Mouse (Mus musculus) Muller cell, postnatal 12 days (primary cell): ENCODE measurements at regions not wholly inside any gene's neighbourhood (a gene's known extent, or its start where the extent isn't known, plus 50 kb on each side); places are given as distances from the start of the nearest gene placed in this dataset.

Experiments
- DNase-seq: peaks from one replicate; pipeline ENCODE4 v3.0.0-alpha.2; 2015; ENCODE audit errors: inconsistent ontology term

- DNase-seq = no peak
These were observed 322.2 kb upstream of the Tbx3 start for GRCm38 (mm10) chr5:119348303-119348702.

GRCm38 (mm10) chr5:119349395-119349794, 321.1 kb upstream of the Tbx3 start:
- DNase-seq = no peak

- DNase-seq = no peak
These were observed 320.0 kb upstream of the Tbx3 start for GRCm38 (mm10) chr5:119350325-119350915.

GRCm38 (mm10) chr5:119355471-119355870, 315.0 kb upstream of the Tbx3 start:
- DNase-seq = no peak

GRCm38 (mm10) chr5:119356051-119356450, 314.4 kb upstream of the Tbx3 start:
- no peak for DNase-seq

GRCm38 (mm10) chr5:119359709-119360108, 310.8 kb upstream of the Tbx3 start:
- no peak for DNase-seq

GRCm38 (mm10) chr5:119360351-119360750, 310.1 kb upstream of the Tbx3 start:
- no peak for DNase-seq

- DNase-seq = no peak
These were observed 308.9 kb upstream of the Tbx3 start for GRCm38 (mm10) chr5:119361406-119362044.

- no peak for DNase-seq
These were observed 308.0 kb upstream of the Tbx3 start for GRCm38 (mm10) chr5:119362452-119362851.

GRCm38 (mm10) chr5:119364250-119364649, 306.2 kb upstream of the Tbx3 start:
- no peak for DNase-seq

- DNase-seq = no peak
These were observed 305.3 kb upstream of the Tbx3 start for GRCm38 (mm10) chr5:119365157-119365556.

GRCm38 (mm10) chr5:119366296-119366695, 304.2 kb upstream of the Tbx3 start:
- no peak for DNase-seq

GRCm38 (mm10) chr5:119370481-119370880, 300.0 kb upstream of the Tbx3 start:
- DNase-seq = no peak

- DNase-seq = peak; percentile 9
These were observed 299.5 kb upstream of the Tbx3 start for GRCm38 (mm10) chr5:119370931-119371330.

- no peak for DNase-seq
These were observed 296.4 kb upstream of the Tbx3 start for GRCm38 (mm10) chr5:119373774-119374700.

GRCm38 (mm10) chr5:119374861-119375260, 295.6 kb upstream of the Tbx3 start:
- DNase-seq = no peak

GRCm38 (mm10) chr5:119378261-119378660, 292.2 kb upstream of the Tbx3 start:
- DNase-seq = no peak

- DNase-seq = no peak
These were observed 290.5 kb upstream of the Tbx3 start for GRCm38 (mm10) chr5:119379915-119380432.

- no peak for DNase-seq
These were observed 289.0 kb upstream of the Tbx3 start for GRCm38 (mm10) chr5:119381495-119381894.

- no peak for DNase-seq
These were observed 285.0 kb upstream of the Tbx3 start for GRCm38 (mm10) chr5:119385506-119385905.

- DNase-seq = no peak
These were observed 283.6 kb upstream of the Tbx3 start for GRCm38 (mm10) chr5:119386821-119387220.

- DNase-seq = peak; percentile 20
These were observed 283.2 kb upstream of the Tbx3 start for GRCm38 (mm10) chr5:119387261-119387660.
